Mouse (Mus musculus) embryonic facial prominence, embryonic 14.5 days (tissue): ENCODE results near the gene Sik1. TPM values are rescaled to one million over a fixed set of nuclear protein-coding genes. Genes with fewer than 3 reads are reported as not detected.

ENCODE experiments used
- ATAC-seq: fragments of 200-750 bp; cut with Nextera tagmentation; 2 replicates; pipeline ENCODE4 v1.8.0; 2017; ENCODE audit warnings: low read depth, moderate number of reproducible peaks, moderate TSS enrichment
- DNase-seq: peaks from one replicate; pipeline ENCODE4 v3.0.0-alpha.2; 2015; ENCODE audit warnings: low spot score
- H3K27ac ChIP-seq: fragments of 300-500 bp; sonication (generic); replicated peaks from 2 replicates; pipeline ENCODE4 v1.5.1; 2014; ENCODE audit warnings: low read depth, mild to moderate bottlenecking, low read length, moderate library complexity
- H3K27me3 ChIP-seq: fragments of 300-500 bp; sonication (generic); replicated peaks from 2 replicates; pipeline ENCODE4 v1.6.1; 2014; ENCODE audit warnings: low read length; ENCODE audit not compliant: control insufficient read depth, insufficient read depth
- H3K36me3 ChIP-seq: fragments of 300-500 bp; sonication (generic); 2 replicates; pipeline ENCODE4 v1.6.1; 2014; ENCODE audit warnings: low read length, mixed read lengths; ENCODE audit not compliant: control insufficient read depth, insufficient read depth
- H3K4me1 ChIP-seq: fragments of 300-500 bp; sonication (generic); 2 replicates; pipeline ENCODE4 v1.6.1; 2014; ENCODE audit warnings: antibody characterized with exemption, low read length; ENCODE audit not compliant: control insufficient read depth, insufficient read depth
- H3K4me2 ChIP-seq: fragments of 300-500 bp; sonication (generic); 2 replicates; pipeline ENCODE4 v1.6.1; 2014; ENCODE audit warnings: low read depth, mild to moderate bottlenecking, low read length, moderate library complexity, mixed read lengths
- H3K4me3 ChIP-seq: fragments of 300-500 bp; sonication (generic); 2 replicates; pipeline ENCODE4 v1.5.1; 2014; ENCODE audit warnings: low read depth, mild to moderate bottlenecking, low read length
- H3K9ac ChIP-seq: fragments of 300-500 bp; sonication (generic); 2 replicates; pipeline ENCODE4 v1.6.1; 2014; ENCODE audit warnings: low read depth, mild to moderate bottlenecking, low read length, moderate library complexity, mixed read lengths
- H3K9me3 ChIP-seq: fragments of 300-500 bp; sonication (generic); 2 replicates; pipeline ENCODE4 v1.6.1; 2016; ENCODE audit warnings: low read length; ENCODE audit not compliant: control insufficient read depth
- WGBS: fragments of 180-500 bp; shearing (Covaris S2); extraction: QIAGEN DNeasy Blood & Tissue Kit; methylation state at CpG from one replicate; pipeline ENCODE4 v1.1.7; 2014; 5-methylcytosine and 5-hydroxymethylcytosine counted together
- polyA plus RNA-seq: library from polyadenylated mRNA; unstranded; fragments of >200 nt; fragmentation: Nextera tagmentation; extraction: Ambion mirVana; gene quantifications from 2 replicates; pipeline ENCODE4 v1.2.1, GENCODE M21; 2014

The Sik1 gene
- polyA plus RNA-seq, 1 experiment from 2014 or later: 27.8 TPM

DNA sequence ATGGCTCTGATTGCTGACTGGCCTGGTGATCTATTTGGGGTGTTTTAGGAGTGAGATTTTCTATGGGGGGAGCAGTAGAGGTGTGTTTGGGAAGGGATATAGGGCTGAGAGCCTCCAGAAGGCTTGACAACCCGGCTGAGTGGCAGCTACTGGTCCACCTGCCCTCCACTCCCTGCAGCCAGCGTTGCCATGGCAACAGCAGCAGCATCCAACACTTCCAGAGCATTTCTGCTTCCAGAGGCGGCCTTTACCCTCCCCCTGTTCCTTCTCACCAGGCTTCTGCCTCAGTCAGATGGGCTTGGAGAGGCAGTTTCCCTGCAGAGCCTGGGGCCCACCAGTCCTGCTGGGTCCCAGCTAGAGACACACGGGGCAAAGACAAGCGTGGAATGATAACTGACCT, 38.4 kb downstream of the Sik1 start:
- no peaks in the 10 kb centered on the region for H3K36me3 ChIP-seq
- WGBS: 44% methylated on average over 5 of the region's 5 CpGs
- H3K9ac ChIP-seq: no peak overlapping the region
- H3K9me3 ChIP-seq: no peaks in the 10 kb centered on the region
- no peak overlapping the region for H3K4me2 ChIP-seq
- no peak overlapping the region for H3K27ac ChIP-seq
- H3K4me1 ChIP-seq: 0 out of 2 replicates have a peak, but pooled peaks cover 3% of the 10 kb centered on the region
- no peak for DNase-seq
- H3K27me3 ChIP-seq: no peaks in the 10 kb centered on the region
- no peak overlapping the region for H3K4me3 ChIP-seq
- ATAC-seq: no peak

DNA sequence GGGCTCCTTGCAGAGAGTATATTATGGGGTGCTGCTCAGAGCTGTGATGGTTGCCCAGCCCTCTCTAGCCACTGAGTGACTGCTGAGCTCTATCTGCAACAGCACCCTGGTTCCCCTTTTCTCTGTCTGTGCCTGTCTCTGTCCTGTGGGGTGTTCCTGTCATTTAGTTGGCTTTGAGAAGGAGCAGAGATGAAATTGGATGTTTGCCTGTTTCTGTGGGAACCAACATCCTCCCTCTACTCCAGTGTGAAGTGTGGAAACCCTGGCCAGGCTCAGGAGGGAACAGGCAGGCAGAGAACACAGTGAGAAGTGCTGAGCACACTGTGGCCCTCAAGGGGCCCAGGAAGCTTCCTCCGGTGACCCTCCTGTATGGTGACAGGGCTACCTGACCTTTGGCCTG, 40.8 kb downstream of the Sik1 start:
- H3K4me3 ChIP-seq: no peak overlapping the region
- DNase-seq: no peak
- no peaks in the 10 kb centered on the region for H3K27me3 ChIP-seq
- no peak for ATAC-seq
- 55% methylated on average over 1 of the region's 1 CpGs for WGBS
- H3K27ac ChIP-seq: no peak overlapping the region
- H3K9ac ChIP-seq: no peak overlapping the region
- H3K9me3 ChIP-seq: no peaks in the 10 kb centered on the region
- no peaks in the 10 kb centered on the region for H3K36me3 ChIP-seq
- H3K4me2 ChIP-seq: no peak overlapping the region
- no peaks in the 10 kb centered on the region for H3K4me1 ChIP-seq

DNA sequence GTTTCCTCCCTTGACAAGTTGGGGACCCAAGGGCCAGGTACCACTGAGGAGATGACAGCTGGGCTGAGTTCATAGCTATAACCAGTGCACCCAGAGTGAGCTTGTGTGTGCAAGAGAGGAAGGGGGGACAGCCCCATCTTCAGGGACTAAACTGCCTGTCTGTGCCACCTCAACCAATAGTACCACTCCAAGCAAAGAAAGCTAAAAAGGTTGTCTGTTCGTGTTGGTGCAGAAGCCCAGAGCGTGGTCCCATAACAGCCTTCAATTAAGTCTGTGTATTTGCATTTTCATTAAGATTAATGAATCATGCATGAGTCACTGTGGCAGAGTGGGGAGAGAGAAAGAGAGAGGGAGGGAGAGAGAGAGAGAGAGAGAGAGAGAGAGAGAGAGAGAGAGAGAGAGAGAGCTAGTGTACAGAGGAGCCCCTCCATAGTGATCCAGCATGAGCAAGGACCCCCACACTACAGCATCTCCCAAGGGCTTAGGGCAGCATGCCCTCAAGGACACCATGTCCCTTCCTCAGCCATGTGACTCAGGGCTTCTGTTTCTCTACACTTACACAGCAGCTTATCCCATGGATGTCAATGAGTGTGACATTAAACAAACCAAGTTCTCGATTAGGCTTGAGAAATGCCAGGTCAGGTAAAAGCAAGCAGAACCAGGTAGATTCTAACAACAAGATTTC, 41.5 kb downstream of the Sik1 start:
- 85% methylated on average over 3 of the region's 3 CpGs for WGBS
- no peak overlapping the region for H3K4me2 ChIP-seq
- ATAC-seq: no peak
- no peaks in the 10 kb centered on the region for H3K27me3 ChIP-seq
- no peaks in the 10 kb centered on the region for H3K4me1 ChIP-seq
- no peak for DNase-seq
- H3K9me3 ChIP-seq: no peaks in the 10 kb centered on the region
- no peak overlapping the region for H3K9ac ChIP-seq
- no peaks in the 10 kb centered on the region for H3K36me3 ChIP-seq
- H3K27ac ChIP-seq: no peak overlapping the region
- H3K4me3 ChIP-seq: no peak overlapping the region

DNA sequence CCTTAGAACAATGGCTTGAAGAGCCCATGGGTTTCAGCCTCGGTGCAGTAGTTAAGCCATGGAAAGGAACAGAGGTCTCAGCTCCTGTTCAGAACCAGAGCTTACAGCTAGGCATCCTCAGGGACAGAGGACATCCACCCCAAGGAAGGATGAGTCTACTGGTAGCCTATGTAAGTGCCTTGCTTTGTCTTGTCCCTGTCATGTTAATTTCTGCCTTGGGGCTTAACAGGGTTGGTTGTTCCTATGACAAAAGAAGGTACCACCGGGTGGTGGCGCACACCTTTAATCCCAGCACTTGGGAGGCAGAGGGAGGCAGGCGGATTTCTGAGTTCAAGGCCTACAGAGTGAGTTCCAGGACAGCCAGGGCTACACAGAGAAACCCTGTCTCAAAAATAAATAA, 44.3 kb downstream of the Sik1 start:
- Histone ChIP-seq H3K9ac (no peak overlapping the region), H3K4me3 (no peak overlapping the region), H3K4me1 (peaks cover 7% of the 10 kb centered on the region; the same call in 1 of the 2 replicates), H3K4me2 (no peak overlapping the region), H3K27me3 (no peaks in the 10 kb centered on the region), H3K27ac (no peak overlapping the region), H3K36me3 (no peaks in the 10 kb centered on the region), H3K9me3 (no peaks in the 10 kb centered on the region)
- DNase-seq: no peak
- 55% methylated on average over 4 of the region's 4 CpGs for WGBS
- ATAC-seq: no peak

DNA sequence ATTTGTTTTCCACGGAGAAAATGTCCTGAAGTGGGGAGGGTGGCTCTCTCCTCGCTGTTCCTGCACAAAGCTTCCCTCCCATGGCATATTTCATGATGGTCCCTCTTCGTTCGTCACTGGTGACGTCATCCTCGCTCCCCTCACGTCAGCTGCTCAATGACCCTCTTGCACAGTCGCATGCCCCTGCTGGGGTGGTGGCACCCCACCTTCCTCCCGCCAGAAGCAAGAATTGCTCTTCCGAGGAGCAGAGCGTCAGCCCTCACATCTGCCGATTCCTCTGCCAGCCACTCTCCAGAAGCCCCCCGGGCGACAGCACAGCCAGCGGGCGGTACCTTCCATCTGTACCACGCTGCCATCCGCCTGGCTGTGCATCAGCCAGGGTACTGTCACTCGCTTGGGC, 45.7 kb downstream of the Sik1 start:
- Histone ChIP-seq H3K9me3 (no peaks in the 10 kb centered on the region), H3K36me3 (no peaks in the 10 kb centered on the region), H3K4me1 (peaks cover 7% of the 10 kb centered on the region; the same call in 1 of the 2 replicates), H3K27me3 (no peaks in the 10 kb centered on the region), H3K4me2 (peak overlapping the region; percentile 29; the same call in 1 of the 2 replicates), H3K4me3 (no peak overlapping the region), H3K9ac (no peak overlapping the region; the same call in 1 of the 2 replicates), H3K27ac (no peak overlapping the region)
- ATAC-seq (no peak), DNase-seq (no peak)
- 45% methylated on average over 19 of the region's 19 CpGs for WGBS

DNA sequence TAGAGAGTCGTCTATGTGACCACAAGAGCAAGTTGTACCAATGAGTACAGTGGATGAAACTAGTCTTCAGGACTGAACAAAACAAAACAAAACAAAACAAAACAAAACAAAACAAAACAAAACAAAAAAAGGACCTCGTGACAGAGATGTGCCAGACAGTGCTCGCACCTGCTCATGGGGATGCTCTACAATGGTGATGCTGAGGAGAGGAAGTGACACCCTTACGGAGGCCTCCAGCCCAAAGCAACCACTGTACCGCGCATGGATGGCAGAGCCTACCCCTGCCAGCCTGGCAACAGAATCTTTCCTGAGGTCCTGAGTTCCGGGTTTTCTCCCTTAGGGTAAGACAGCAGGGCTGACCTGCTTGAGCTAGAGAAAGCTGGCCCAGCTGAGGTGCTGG, 46.5 kb downstream of the Sik1 start:
- no peaks in the 10 kb centered on the region for H3K27me3 ChIP-seq
- ATAC-seq (no peak), DNase-seq (no peak)
- peaks cover 7% of the 10 kb centered on the region; the same call in 1 of the 2 replicates for H3K4me1 ChIP-seq
- H3K36me3 ChIP-seq: no peaks in the 10 kb centered on the region
- H3K9ac ChIP-seq: no peak overlapping the region
- no peaks in the 10 kb centered on the region for H3K9me3 ChIP-seq
- H3K4me2 ChIP-seq: no peak overlapping the region
- no peak overlapping the region for H3K4me3 ChIP-seq
- H3K27ac ChIP-seq: no peak overlapping the region
- WGBS: 93% methylated on average over 7 of the region's 7 CpGs

DNA sequence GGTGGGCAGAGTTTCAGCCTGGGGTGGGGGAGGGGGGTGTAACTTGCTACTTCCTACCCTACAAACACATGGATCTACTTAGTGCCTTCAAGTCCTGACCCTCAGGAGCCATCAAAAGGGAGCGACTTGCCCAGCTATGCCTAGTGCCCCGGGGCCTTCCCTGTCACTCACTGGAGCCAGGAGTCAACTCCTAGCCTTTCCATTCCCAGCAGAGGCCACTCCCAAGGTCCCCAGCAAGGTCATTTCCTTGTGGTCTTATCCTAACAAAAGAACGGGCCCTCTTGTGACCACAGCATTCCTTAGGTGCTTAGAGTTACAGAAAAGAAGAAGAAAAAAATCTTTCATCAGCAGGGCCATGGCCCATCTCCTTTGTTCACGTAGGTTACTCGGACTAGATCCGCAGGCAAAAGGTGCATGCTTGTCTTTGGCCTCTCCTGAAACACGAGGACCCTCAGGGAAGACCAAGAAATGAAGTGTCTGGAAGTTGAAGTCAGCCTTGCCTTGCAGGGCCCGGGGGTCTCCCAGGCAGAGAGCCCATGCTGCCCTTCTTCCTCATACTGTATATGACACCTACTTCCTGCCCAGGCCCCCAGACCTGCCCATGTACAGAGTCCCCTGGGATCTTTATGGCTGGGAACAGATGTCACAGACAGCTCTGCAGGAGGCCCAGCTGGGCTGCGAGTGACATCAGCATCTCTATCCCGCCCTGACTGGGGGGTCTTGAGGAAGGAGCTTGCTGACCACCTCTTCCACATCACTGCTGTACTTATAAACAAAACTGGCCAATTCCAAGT, 47.3 kb downstream of the Sik1 start:
- Histone ChIP-seq H3K27me3 (no peaks in the 10 kb centered on the region), H3K9ac (no peak overlapping the region), H3K4me3 (no peak overlapping the region), H3K4me1 (peaks cover 7% of the 10 kb centered on the region; the same call in 1 of the 2 replicates), H3K9me3 (no peaks in the 10 kb centered on the region), H3K4me2 (no peak overlapping the region), H3K27ac (no peak overlapping the region), H3K36me3 (no peaks in the 10 kb centered on the region)
- ATAC-seq (no peak), DNase-seq (no peak)
- WGBS: 32% methylated on average over 10 of the region's 10 CpGs

DNA sequence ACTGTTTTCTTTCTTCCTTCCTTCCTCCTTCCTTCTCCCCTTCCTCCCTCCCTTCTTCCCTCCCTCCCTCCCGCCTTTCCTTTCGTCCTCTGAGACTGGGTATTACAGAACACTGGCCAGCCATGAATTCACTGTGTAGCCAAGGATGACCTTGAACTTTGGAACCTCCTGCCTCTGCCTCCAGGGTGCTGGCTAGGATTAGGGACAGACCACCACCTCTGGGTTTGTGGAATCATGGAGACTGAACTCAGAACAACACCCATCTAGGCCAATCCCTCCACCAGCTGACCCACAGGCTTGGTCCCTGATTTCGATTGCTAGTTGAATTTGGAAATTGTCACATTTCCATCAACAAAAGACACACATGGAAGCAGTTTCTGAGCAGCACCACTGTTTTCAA, 49.1 kb downstream of the Sik1 start:
- H3K4me1 ChIP-seq: peaks cover 7% of the 10 kb centered on the region; the same call in 1 of the 2 replicates
- ATAC-seq (no peak), DNase-seq (no peak)
- H3K9me3 ChIP-seq: no peaks in the 10 kb centered on the region
- WGBS: 38% methylated on average over 3 of the region's 3 CpGs
- no peak overlapping the region for H3K4me2 ChIP-seq
- peak overlapping the region; percentile 34; the same call in 1 of the 2 replicates for H3K27ac ChIP-seq
- H3K36me3 ChIP-seq: no peaks in the 10 kb centered on the region
- no peak overlapping the region for H3K9ac ChIP-seq
- no peak overlapping the region for H3K4me3 ChIP-seq
- no peaks in the 10 kb centered on the region for H3K27me3 ChIP-seq
